Mouse (Mus musculus) liver, embryonic 14.5 days (tissue): ENCODE data around the gene Eya2. TPM values are rescaled to one million over a fixed set of nuclear protein-coding genes. Genes with fewer than 3 reads are reported as not detected.

Experiments used
- ATAC-seq: fragments of 200-750 bp; cut with Nextera tagmentation; 2 replicates; pipeline ENCODE4 v1.8.0; 2017; ENCODE audit warnings: moderate number of reproducible peaks, mild to moderate bottlenecking, moderate library complexity; ENCODE audit not compliant: insufficient read depth
- DNase-seq, 3 experiments: peaks; one replicate each; pipeline ENCODE4 v3.0.0-alpha.2; 2012 to 2013; ENCODE audit warnings: low read depth in 3 of 3, low spot score in 3 of 3
- H3K27ac ChIP-seq: fragments of 300-500 bp; sonication (generic); 2 replicates; pipeline ENCODE4 v1.5.1; 2014; ENCODE audit warnings: moderate library complexity, mild to moderate bottlenecking, control low read depth, inconsistent platforms
- H3K27me3 ChIP-seq: fragments of 300-500 bp; sonication (generic); 2 replicates; pipeline ENCODE4 v1.6.1; 2014; ENCODE audit warnings: mild to moderate bottlenecking, low read length, moderate library complexity; ENCODE audit not compliant: control insufficient read depth, insufficient read depth
- H3K36me3 ChIP-seq: fragments of 300-500 bp; sonication (generic); replicated peaks from 2 replicates; pipeline ENCODE4 v1.6.1; 2014; ENCODE audit warnings: low read depth; ENCODE audit not compliant: control insufficient read depth, insufficient read depth
- H3K4me1 ChIP-seq, 2 experiments: fragments of 200-500 bp in 1 of 2; fragments of 300-500 bp in 1 of 2; sonication (generic) in 1 of 2; replicated peaks; 2 replicates each; pipeline ENCODE4 v1.6.1; 2012 to 2014; ENCODE audit warnings: antibody characterized with exemption in 1 of 2, inconsistent platforms in 1 of 2, low read length in 1 of 2; ENCODE audit not compliant: control insufficient read depth in 2 of 2, insufficient read depth in 2 of 2
- H3K4me2 ChIP-seq: fragments of 300-500 bp; sonication (generic); 2 replicates; pipeline ENCODE4 v1.6.1; 2014; ENCODE audit warnings: low read depth, mild to moderate bottlenecking, control low read depth, moderate library complexity
- H3K4me3 ChIP-seq, 2 experiments: fragments of 200-500 bp in 1 of 2; fragments of 300-500 bp in 1 of 2; sonication (generic) in 1 of 2; 2 replicates each; pipeline ENCODE4 v1.5.1; 2012 to 2014; ENCODE audit warnings: low read depth in 2 of 2, low read length in 2 of 2, mild to moderate bottlenecking in 2 of 2, control low read depth in 1 of 2, inconsistent platforms in 1 of 2, moderate library complexity in 1 of 2; ENCODE audit not compliant: insufficient read depth in 1 of 2
- H3K9ac ChIP-seq: fragments of 300-500 bp; sonication (generic); replicated peaks from 2 replicates; pipeline ENCODE4 v1.6.1; 2014; ENCODE audit warnings: mild to moderate bottlenecking, control low read depth, moderate library complexity
- H3K9me3 ChIP-seq: fragments of 300-500 bp; sonication (generic); 2 replicates; pipeline ENCODE4 v1.6.1; 2016; ENCODE audit warnings: low read length, mixed read lengths; ENCODE audit not compliant: control insufficient read depth
- CTCF ChIP-seq: IDR thresholded peaks from 2 replicates; pipeline ENCODE4 v1.5.1; 2016; ENCODE audit warnings: antibody characterized with exemption, low read depth, control low read depth
- EP300 ChIP-seq: IDR thresholded peaks from 2 replicates; pipeline ENCODE4 v1.6.1; 2016; ENCODE audit warnings: antibody characterized with exemption, low read depth
- WGBS: fragments of 180-500 bp; shearing (Covaris S2); extraction: QIAGEN DNeasy Blood & Tissue Kit; methylation state at CpG from one replicate; pipeline ENCODE4 v1.1.7; 2014; ENCODE audit not compliant: insufficient replicate concordance; 5-methylcytosine and 5-hydroxymethylcytosine counted together
- polyA plus RNA-seq, 2 experiments: library from polyadenylated mRNA; depleted of rRNA in 1 of 2; stranded (reverse) in 1 of 2; unstranded in 1 of 2; fragments of >200 nt; fragmentation: Nextera tagmentation in 1 of 2; extraction: Ambion mirVana in 1 of 2; gene quantifications; 2 replicates each; pipeline versions ENCODE4 v1.2.1 to v1.2.3; 2012 to 2014

Eya2 gene
- polyA plus RNA-seq, 2 experiments = 0.13 to 0.16 TPM

GRCm38 (mm10) chr2:165611551-165612253 lies 16.9 kb downstream of the Eya2 start:
- DNase-seq (no peak), ATAC-seq (no peak)
- Histone ChIP-seq H3K9me3 (no peaks in the 10 kb centered on the region), H3K27ac (no peak overlapping the region), H3K4me3 (no peak overlapping the region), H3K27me3 (no peaks in the 10 kb centered on the region), H3K9ac (no peak overlapping the region), H3K36me3 (no peaks in the 10 kb centered on the region), H3K4me1 (no peaks in the 10 kb centered on the region), H3K4me2 (no peak overlapping the region)
- TF ChIP-seq EP300 = no peak
- TF ChIP-seq CTCF = no peak
- WGBS = 62% methylated on average over 7 of the region's 7 CpGs

- Histone ChIP-seq H3K36me3 (no peaks in the 10 kb centered on the region), H3K4me3 (no peak overlapping the region), H3K9me3 (no peaks in the 10 kb centered on the region), H3K4me1 (no peaks in the 10 kb centered on the region), H3K4me2 (no peak overlapping the region), H3K9ac (no peak overlapping the region), H3K27ac (no peak overlapping the region), H3K27me3 (no peaks in the 10 kb centered on the region)
- DNase-seq = no peak
- ATAC-seq = no peak
- no peak for TF ChIP-seq EP300
- TF ChIP-seq CTCF = no peak
- 65% methylated on average over 13 of the region's 13 CpGs for WGBS
Observed at GRCm38 (mm10) chr2:165613741-165614339, 19.0 kb downstream of the Eya2 start.

- Histone ChIP-seq H3K36me3 (no peaks in the 10 kb centered on the region), H3K27ac (no peak overlapping the region), H3K9ac (no peak overlapping the region), H3K27me3 (no peaks in the 10 kb centered on the region), H3K4me1 (no peaks in the 10 kb centered on the region), H3K9me3 (no peaks in the 10 kb centered on the region), H3K4me3 (no peak overlapping the region), H3K4me2 (no peak overlapping the region)
- no peak for DNase-seq
- no peak for ATAC-seq
- WGBS = 10% methylated on average over 2 of the region's 2 CpGs
- no peak for TF ChIP-seq EP300
- TF ChIP-seq CTCF = no peak
Observed at GRCm38 (mm10) chr2:165621488-165621887, 26.7 kb downstream of the Eya2 start.

GRCm38 (mm10) chr2:165622596-165622995 lies 27.8 kb downstream of the Eya2 start:
- DNase-seq (no peak), ATAC-seq (no peak)
- Histone ChIP-seq H3K9me3 (no peaks in the 10 kb centered on the region), H3K4me1 (no peaks in the 10 kb centered on the region), H3K4me3 (no peak overlapping the region), H3K27ac (no peak overlapping the region), H3K27me3 (no peaks in the 10 kb centered on the region), H3K4me2 (no peak overlapping the region), H3K9ac (no peak overlapping the region), H3K36me3 (no peaks in the 10 kb centered on the region)
- TF ChIP-seq EP300 = no peak
- TF ChIP-seq CTCF = no peak
- 52% methylated on average over 3 of the region's 3 CpGs for WGBS

GRCm38 (mm10) chr2:165626826-165627225 lies 32.0 kb downstream of the Eya2 start:
- Histone ChIP-seq H3K27ac (no peak overlapping the region), H3K4me2 (no peak overlapping the region), H3K36me3 (no peaks in the 10 kb centered on the region), H3K4me3 (no peak overlapping the region), H3K9me3 (no peaks in the 10 kb centered on the region), H3K27me3 (no peaks in the 10 kb centered on the region), H3K9ac (no peak overlapping the region), H3K4me1 (no peaks in the 10 kb centered on the region)
- ATAC-seq = no peak
- WGBS = 70% methylated on average over 6 of the region's 6 CpGs
- no peak for DNase-seq
- no peak for TF ChIP-seq EP300
- TF ChIP-seq CTCF = no peak
